8 mouse cellular contexts compared by ENCODE assay signal in genomic region chr1:170867691-170868105, GRCm38 (mm10). TPM values are rescaled to one million over a fixed set of nuclear protein-coding genes. Genes with fewer than 3 reads are reported as not detected.
DNase-seq lines count a peak whose midpoint lies in the region; ATAC-seq and TF ChIP-seq lines count a peak whose summit lies in the region.

Gene Atf6, minus strand, starts transcription at chr1:170867771.

- dilution Hi-C loops in CH12.LX (cut with MboI; ENCODE audit: extremely low pct_ligation_motif_present, extremely low pct_unique_long_range_greater_than_20kb, low sequenced_read_pairs): no loop called here

- H3K9me3 ChIP-seq in CH12.LX (replicated peaks; ENCODE audit: low read length): no peaks in the 10 kb centered on the region
- no peaks in the 10 kb centered on the region for H3K9me3 ChIP-seq in forebrain, embryonic 11.5 days (ENCODE audit: control insufficient read depth, low read length)
- H3K9me3 ChIP-seq in heart, embryonic 16.5 days (replicated peaks; ENCODE audit: control insufficient read depth, low read length): no peaks in the 10 kb centered on the region
- no peaks in the 10 kb centered on the region for H3K9me3 ChIP-seq in liver, embryonic 15.5 days (replicated peaks)
- no peaks in the 10 kb centered on the region for H3K9me3 ChIP-seq in neural tube, embryonic 12.5 days

- peak within 1 kb of the TSS; percentile 39 for H3K4me2 ChIP-seq in CH12.LX (ENCODE audit: insufficient read depth, low read depth, poor library complexity, severe bottlenecking)
- H3K4me2 ChIP-seq in forebrain, embryonic 11.5 days (ENCODE audit: low read depth, low read length, severe bottlenecking): peak within 1 kb of the TSS; percentile 76
- peak within 1 kb of the TSS; percentile 76 for H3K4me2 ChIP-seq in heart, embryonic 16.5 days (ENCODE audit: low read depth, low read length)
- peak within 1 kb of the TSS; percentile 77 for H3K4me2 ChIP-seq in liver, embryonic 15.5 days
- peak within 1 kb of the TSS; percentile 89 for H3K4me2 ChIP-seq in neural tube, embryonic 12.5 days (replicated peaks)

- DNase-seq in CH12.LX (ENCODE audit: extremely low read depth): peak; percentile 94
- peak; percentile 91 for DNase-seq in c-Kit-positive CD71-positive TER-119-negative erythroid progenitor cells, embryonic 14.5 days (ENCODE audit: low read depth)
- peak; percentile 96 for DNase-seq in forebrain, embryonic 11.5 days (ENCODE audit: low spot score)
- DNase-seq in kidney, postnatal 36 days: peak; percentile 96 to 97
- peak; percentile 93 for DNase-seq in telencephalon, adult 2 months (ENCODE audit: low read depth, low spot score)

- no peaks in the 10 kb centered on the region for H3K27me3 ChIP-seq in CH12.LX (replicated peaks)
- H3K27me3 ChIP-seq in forebrain, embryonic 11.5 days (ENCODE audit: control insufficient read depth, insufficient read depth, low read length): no peaks in the 10 kb centered on the region
- no peaks in the 10 kb centered on the region for H3K27me3 ChIP-seq in heart, embryonic 16.5 days (ENCODE audit: control insufficient read depth, insufficient read depth, low read length)
- H3K27me3 ChIP-seq in liver, embryonic 15.5 days: no peaks in the 10 kb centered on the region
- H3K27me3 ChIP-seq in neural tube, embryonic 12.5 days (replicated peaks): no peaks in the 10 kb centered on the region

- peak within 1 kb of the TSS; percentile 88 for H3K27ac ChIP-seq in CH12.LX (ENCODE audit: insufficient read depth, low read depth)
- H3K27ac ChIP-seq in forebrain, embryonic 11.5 days (ENCODE audit: low read depth, low read length): 0 out of 2 replicates have a peak within 1 kb of the TSS, but pooled peaks have one; percentile 18
- peak within 1 kb of the TSS; percentile 64 for H3K27ac ChIP-seq in heart, embryonic 16.5 days (ENCODE audit: low read length)
- H3K27ac ChIP-seq in liver, embryonic 15.5 days (replicated peaks): peak within 1 kb of the TSS; percentile 92
- no peak within 1 kb of the TSS for H3K27ac ChIP-seq in neural tube, embryonic 12.5 days

- H3K4me1 ChIP-seq in CH12.LX (ENCODE audit: control insufficient read depth in 1 of 2, insufficient read depth in 2 of 2): peaks cover 9 to 32% of the 10 kb centered on the region in 2 experiments
- H3K4me1 ChIP-seq in forebrain, embryonic 11.5 days (replicated peaks; ENCODE audit: control insufficient read depth, insufficient read depth, low read length): no peaks in the 10 kb centered on the region
- H3K4me1 ChIP-seq in heart, embryonic 16.5 days (ENCODE audit: control insufficient read depth, insufficient read depth, low read length): peaks cover 17% of the 10 kb centered on the region
- H3K4me1 ChIP-seq in liver, embryonic 15.5 days (replicated peaks): peaks cover 44% of the 10 kb centered on the region
- H3K4me1 ChIP-seq in neural tube, embryonic 12.5 days: peaks cover 5% of the 10 kb centered on the region

- ATAC-seq in forebrain, embryonic 11.5 days (replicated peaks; ENCODE audit: low FRiP score): peak; percentile 77
- peak; percentile 63 for ATAC-seq in heart, embryonic 16.5 days (replicated peaks; ENCODE audit: extremely low read depth, insufficient read depth, low FRiP score)
- ATAC-seq in liver, embryonic 15.5 days (ENCODE audit: insufficient read depth): peak; percentile 79
- ATAC-seq in neural tube, embryonic 12.5 days (ENCODE audit: low FRiP score, low read depth): peak; percentile 83

- peak within 1 kb of the TSS; percentile 51 to 98 (median 89) for H3K4me3 ChIP-seq in CH12.LX (replicated peaks in 1 of 3; ENCODE audit: low read depth in 2 of 3, low read length in 2 of 3, poor library complexity in 1 of 3)
- peak within 1 kb of the TSS; percentile 84 for H3K4me3 ChIP-seq in forebrain, embryonic 11.5 days (ENCODE audit: low read depth, low read length)
- H3K4me3 ChIP-seq in heart, embryonic 16.5 days (ENCODE audit: low read length): peak within 1 kb of the TSS; percentile 82
- peak within 1 kb of the TSS; percentile 83 for H3K4me3 ChIP-seq in liver, embryonic 15.5 days (replicated peaks)
- peak within 1 kb of the TSS; percentile 64 for H3K4me3 ChIP-seq in neural tube, embryonic 12.5 days

- H3K36me3 ChIP-seq in CH12.LX (replicated peaks in 1 of 2; ENCODE audit: control insufficient read depth in 1 of 2, insufficient read depth in 1 of 2, low read length in 1 of 2): peaks cover 10 to 27% of the 10 kb centered on the region in 2 experiments
- no peaks in the 10 kb centered on the region for H3K36me3 ChIP-seq in forebrain, embryonic 11.5 days (ENCODE audit: control insufficient read depth, insufficient read depth, low read length)
- H3K36me3 ChIP-seq in heart, embryonic 16.5 days (ENCODE audit: control insufficient read depth, insufficient read depth): 0 out of 2 replicates have a peak, but pooled peaks cover 2% of the 10 kb centered on the region
- 0 out of 2 replicates have a peak, but pooled peaks cover 6% of the 10 kb centered on the region for H3K36me3 ChIP-seq in liver, embryonic 15.5 days (replicated peaks)
- H3K36me3 ChIP-seq in neural tube, embryonic 12.5 days: no peaks in the 10 kb centered on the region; the same call in 1 of the 2 replicates

- WGBS in forebrain, embryonic 11.5 days: under 1% methylated on average over 25 of the region's 25 CpGs
- WGBS in heart, embryonic 16.5 days: under 1% methylated on average over 25 of the region's 25 CpGs
- 0% methylated on average over 25 of the region's 25 CpGs for WGBS in liver, embryonic 15.5 days (ENCODE audit: insufficient replicate concordance)
- WGBS in neural tube, embryonic 12.5 days: 0% methylated on average over 25 of the region's 25 CpGs

- in situ Hi-C loops in CH12.LX (cut with MboI; ENCODE audit: low pct_ligation_motif_present, low pct_unique_long_range_greater_than_20kb, low sequenced_read_pairs): no loop called here

- peak; percentile 91 for TF ChIP-seq POLR2A in CH12.LX (IDR thresholded peaks at IDR 0.05; ENCODE audit: low read depth, low read length)

- TF ChIP-seq EP300 in CH12.LX (IDR thresholded peaks at IDR 0.05; ENCODE audit: low read length): peak; percentile 52; the same call in 1 of the 2 replicates

- peak within 1 kb of the TSS; percentile 99 for H3K9ac ChIP-seq in CH12.LX (ENCODE audit: insufficient read depth, low read depth)
- H3K9ac ChIP-seq in forebrain, embryonic 11.5 days (ENCODE audit: low read length): peak within 1 kb of the TSS; percentile 75
- H3K9ac ChIP-seq in heart, embryonic 16.5 days (ENCODE audit: low read length): peak within 1 kb of the TSS; percentile 86
- peak within 1 kb of the TSS; percentile 92 for H3K9ac ChIP-seq in liver, embryonic 15.5 days
- peak within 1 kb of the TSS; percentile 77 for H3K9ac ChIP-seq in neural tube, embryonic 12.5 days

- H3K79me2 ChIP-seq in CH12.LX (replicated peaks; ENCODE audit: control insufficient read depth, extremely low read depth, insufficient read depth, poor library complexity, severe bottlenecking): peaks cover 53% of the 10 kb centered on the region

- TF ChIP-seq RAD21 in CH12.LX (IDR thresholded peaks at IDR 0.05; ENCODE audit: low read depth, low read length): no peak

- TF ChIP-seq CTCF in CH12.LX (conservative IDR thresholded peaks at IDR 0.05 in 1 of 2, IDR thresholded peaks at IDR 0.05 in 1 of 2; ENCODE audit: low read depth in 2 of 2, low read length in 2 of 2): no peak

TF ChIP-seq in CH12.LX, 34 proteins besides CTCF, POLR2A, EP300 and RAD21 (continues in another document):
- TF ChIP-seq MXI1 (IDR thresholded peaks at IDR 0.05; ENCODE audit: low read depth, low read length) (peak; percentile 88), USF1 (IDR thresholded peaks at IDR 0.05; ENCODE audit: low read depth, low read length) (no peak), ETS1 (conservative IDR thresholded peaks at IDR 0.05; ENCODE audit: low read depth, low read length) (peak; percentile 73), JUND (conservative IDR thresholded peaks at IDR 0.05; ENCODE audit: low read depth, low read length) (peak; percentile 77), ZNF384 (IDR thresholded peaks at IDR 0.05; ENCODE audit: low read depth, low read length) (peak; percentile 78), KAT2A (IDR thresholded peaks at IDR 0.05; ENCODE audit: insufficient replicate concordance, low read length) (peak; percentile 86; the same call in 1 of the 2 replicates), ELF1 (IDR thresholded peaks at IDR 0.05; ENCODE audit: low read depth, low read length) (peak; percentile 81), USF2 (conservative IDR thresholded peaks at IDR 0.05; ENCODE audit: low read depth, low read length) (no peak), RCOR1 (conservative IDR thresholded peaks at IDR 0.05; ENCODE audit: low read depth, low read length) (peak; percentile 75; the same call in 1 of the 2 replicates), MAZ (IDR thresholded peaks at IDR 0.05; ENCODE audit: low read depth, low read length) (peak; percentile 58; the same call in 1 of the 2 replicates), TCF12 (IDR thresholded peaks at IDR 0.05; ENCODE audit: low read depth, low read length) (peak; percentile 91), PAX5 (IDR thresholded peaks at IDR 0.05; ENCODE audit: low read length) (no peak), ZMIZ1 (IDR thresholded peaks at IDR 0.05; ENCODE audit: low read depth, low read length) (peak; percentile 87; the same call in 1 of the 2 replicates), HCFC1 (IDR thresholded peaks at IDR 0.05; ENCODE audit: low read depth, low read length) (peak; percentile 88), NELFE (IDR thresholded peaks at IDR 0.05; ENCODE audit: low read depth, low read length) (peak; percentile 88), BHLHE40 (IDR thresholded peaks at IDR 0.05; ENCODE audit: low read depth, low read length) (peak; percentile 73), MAX (IDR thresholded peaks at IDR 0.05; ENCODE audit: low read length) (peak; percentile 91), ZC3H11A (IDR thresholded peaks at IDR 0.05; ENCODE audit: low read depth, low read length) (no peak), TBP (conservative IDR thresholded peaks at IDR 0.05; ENCODE audit: low read depth, low read length) (peak; percentile 79; the same call in 1 of the 2 replicates), GABPA (IDR thresholded peaks at IDR 0.05; ENCODE audit: insufficient replicate concordance, low read depth, low read length) (no peak; the same call in 1 of the 2 replicates), JUN (IDR thresholded peaks at IDR 0.05; ENCODE audit: insufficient read depth, low read depth, low read length) (peak; percentile 50; the same call in 1 of the 2 replicates), MYC (IDR thresholded peaks at IDR 0.05; ENCODE audit: low read depth, low read length) (peak; percentile 89)

RNA-seq across cellular contexts. Expression of gene Atf6, which starts in this region (rescaled TPM):
- total RNA-seq in CH12.LX (2012; rRNA removed): 35.3 and 37.6 TPM in 2 replicates
- total RNA-seq in CH12.LX (2014; rRNA removed): 33.8 and 35.9 TPM in 2 replicates
- polyA plus RNA-seq in CH12.LX (2012; ENCODE audit: insufficient read length, low read depth): 42.7 and 47.0 TPM in 2 replicates
- 8.9 and 9.8 TPM in 2 replicates for polyA plus RNA-seq in forebrain, embryonic 11.5 days (2014; fragmentation: Nextera tagmentation; extraction: Ambion mirVana)
- polyA plus RNA-seq in heart, embryonic 16.5 days (2015; fragmentation: Nextera tagmentation; extraction: Ambion mirVana): 10.1 and 11.2 TPM in 2 replicates
- 6.4 TPM in 2 replicates for polyA plus RNA-seq in liver, embryonic 15.5 days (2015; fragmentation: Nextera tagmentation; extraction: Ambion mirVana)
- polyA plus RNA-seq in neural tube, embryonic 12.5 days (2016; fragmentation: Nextera tagmentation; extraction: Ambion mirVana): 9.6 and 10.2 TPM in 2 replicates

Comparison
In these comparisons a context has a peak if more than half of its experiments do, and no peak if none do; other contexts are left out.
1. H3K4me2 ChIP-seq: peak in every context shown above with its lines; median percentile 89 in neural tube, embryonic 12.5 days; 77 in liver, embryonic 15.5 days; 76 in forebrain, embryonic 11.5 days; 76 in heart, embryonic 16.5 days; 39 in CH12.LX.